Mouse (Mus musculus) kidney, adult 9 months (tissue): ENCODE results near the gene Smad3.
A peak's percentile ranks its signal among the peaks of the same experiment; 100 is the strongest.

Experiments
- DNase-seq: peaks from one replicate; pipeline ENCODE4 v3.0.0; 2022

The Smad3 gene

GRCm38 (mm10) chr9:63771676-63772075, 13.9 kb upstream of the Smad3 start:
- DNase-seq: no peak

DNA sequence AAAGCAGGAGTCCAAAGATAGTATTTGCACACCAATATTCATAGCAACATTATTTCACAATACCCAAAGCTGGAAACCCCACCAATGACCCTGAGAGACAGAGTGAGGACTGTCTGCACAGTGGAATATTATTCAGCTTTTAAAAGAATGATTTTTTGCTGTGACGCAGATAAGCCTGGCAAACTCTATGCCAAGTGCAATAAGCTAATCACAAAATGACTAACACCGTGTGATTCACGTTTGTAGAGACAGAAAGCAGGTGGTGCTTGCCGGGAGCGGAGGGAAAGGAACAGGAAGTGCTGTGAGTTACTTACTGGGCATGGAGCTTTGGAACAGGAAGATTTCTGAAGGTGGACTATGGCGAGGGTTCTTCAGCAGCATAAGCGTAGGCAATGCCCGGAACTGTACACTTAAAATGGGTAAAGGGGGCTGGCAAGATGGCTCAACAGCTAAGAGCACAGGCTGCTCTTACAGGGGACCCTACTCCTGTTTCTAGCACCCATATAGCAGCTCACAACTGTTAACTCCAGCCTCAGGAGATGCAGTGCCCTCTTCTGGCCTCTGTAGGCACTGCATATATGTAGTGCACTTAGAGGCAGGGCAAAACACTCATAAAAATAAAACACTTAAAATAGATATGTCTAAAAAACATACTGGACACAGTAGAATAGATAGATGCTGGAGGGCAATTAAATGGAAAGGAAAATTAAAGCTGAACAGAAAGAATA, 3.7 kb upstream of the Smad3 start:
- DNase-seq: no peak

GRCm38 (mm10) chr9:63760783-63761182, 3.0 kb upstream of the Smad3 start:
- no peak for DNase-seq

GRCm38 (mm10) chr9:63759973-63760722, 2.4 kb upstream of the Smad3 start:
- peak; percentile 93 for DNase-seq

GRCm38 (mm10) chr9:63758641-63759391, 1.0 kb upstream of the Smad3 start:
- peak; percentile 70 for DNase-seq

GRCm38 (mm10) chr9:63757462-63757772, 377 bp downstream of the Smad3 start:
- no peak for DNase-seq

DNA sequence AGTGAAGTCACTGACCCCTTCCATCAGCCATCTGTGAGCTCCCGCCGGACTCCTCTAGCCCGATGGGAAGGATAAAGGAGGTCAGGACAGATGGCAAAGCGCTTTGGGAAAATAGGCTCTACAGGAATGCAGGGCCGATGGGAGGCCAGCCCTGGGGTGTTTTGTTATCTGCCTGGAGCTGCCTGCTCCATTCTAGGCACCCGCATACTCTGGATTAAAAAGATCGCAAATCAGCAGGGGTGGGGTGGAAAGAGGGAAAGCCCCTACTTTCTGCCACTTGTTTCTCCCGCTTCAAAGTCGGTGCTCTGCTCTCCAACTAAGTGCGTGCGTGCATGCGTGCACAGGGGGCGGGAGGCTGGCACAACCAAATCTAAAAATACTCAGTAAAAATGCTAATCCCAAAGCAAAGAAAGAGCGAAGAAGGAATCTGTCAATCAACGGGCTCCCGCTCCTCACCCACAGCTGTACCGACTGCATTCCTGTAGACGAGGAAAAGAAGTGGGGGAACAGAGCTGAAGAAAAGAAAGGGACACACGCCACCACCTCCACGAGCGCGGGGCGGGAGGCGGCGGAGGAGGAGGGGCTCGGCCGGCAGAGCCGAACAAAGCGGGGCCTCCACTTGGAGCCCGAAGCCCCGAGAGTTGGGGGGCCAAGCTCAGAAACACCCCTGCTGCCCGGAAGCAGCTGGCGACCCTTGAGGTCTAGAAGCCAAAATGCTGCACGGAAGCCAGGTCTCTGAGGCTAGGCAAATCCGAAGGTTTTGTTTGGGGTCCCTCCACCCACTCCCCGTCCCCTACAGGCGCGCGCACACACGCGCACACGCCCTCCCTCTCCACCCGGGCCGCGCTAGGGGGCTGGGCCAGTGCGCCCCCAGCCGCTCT, 973 bp downstream of the Smad3 start:
- no peak for DNase-seq

DNA sequence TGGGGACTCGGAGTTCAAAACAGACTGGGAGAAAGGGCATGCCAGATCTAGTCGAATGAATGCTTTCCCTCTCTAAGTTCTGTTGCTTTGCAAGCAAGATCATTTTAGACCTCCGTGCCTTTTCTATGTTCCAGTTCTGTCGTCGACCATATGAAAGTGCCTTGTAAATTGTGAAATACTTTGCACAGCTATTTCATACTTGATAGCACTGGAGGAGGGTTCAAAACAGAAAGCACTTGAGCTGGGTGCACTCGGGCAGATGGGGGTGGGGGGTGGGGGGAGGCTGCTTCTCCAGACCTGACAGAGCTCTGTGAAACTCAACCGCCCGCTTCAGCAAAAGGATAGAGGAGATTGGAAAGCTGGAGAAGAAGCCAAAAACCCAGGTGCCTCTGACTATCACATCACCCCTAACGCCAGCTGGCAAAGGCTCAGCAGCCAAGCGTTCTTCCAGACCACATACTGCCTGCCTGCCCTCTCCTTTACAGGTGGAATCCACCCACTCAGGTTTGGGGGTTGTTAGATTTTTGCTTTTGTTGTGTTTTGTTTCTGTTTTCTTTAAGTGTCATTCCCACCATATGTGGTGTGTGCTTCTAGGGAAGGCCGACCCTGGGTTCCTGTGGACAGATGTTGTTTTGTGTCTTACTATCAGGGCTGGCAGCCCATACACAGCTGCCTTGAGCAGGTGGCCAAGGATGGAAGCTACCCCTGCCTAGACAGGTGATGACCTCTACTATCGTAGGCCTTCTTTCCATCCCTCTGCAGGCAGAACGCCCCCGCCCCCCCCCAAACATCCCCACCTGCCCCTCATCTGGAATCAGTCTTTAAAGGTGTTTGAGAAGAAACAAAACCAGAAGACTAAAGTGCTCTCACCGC, 1.9 kb downstream of the Smad3 start:
- DNase-seq: no peak

DNA sequence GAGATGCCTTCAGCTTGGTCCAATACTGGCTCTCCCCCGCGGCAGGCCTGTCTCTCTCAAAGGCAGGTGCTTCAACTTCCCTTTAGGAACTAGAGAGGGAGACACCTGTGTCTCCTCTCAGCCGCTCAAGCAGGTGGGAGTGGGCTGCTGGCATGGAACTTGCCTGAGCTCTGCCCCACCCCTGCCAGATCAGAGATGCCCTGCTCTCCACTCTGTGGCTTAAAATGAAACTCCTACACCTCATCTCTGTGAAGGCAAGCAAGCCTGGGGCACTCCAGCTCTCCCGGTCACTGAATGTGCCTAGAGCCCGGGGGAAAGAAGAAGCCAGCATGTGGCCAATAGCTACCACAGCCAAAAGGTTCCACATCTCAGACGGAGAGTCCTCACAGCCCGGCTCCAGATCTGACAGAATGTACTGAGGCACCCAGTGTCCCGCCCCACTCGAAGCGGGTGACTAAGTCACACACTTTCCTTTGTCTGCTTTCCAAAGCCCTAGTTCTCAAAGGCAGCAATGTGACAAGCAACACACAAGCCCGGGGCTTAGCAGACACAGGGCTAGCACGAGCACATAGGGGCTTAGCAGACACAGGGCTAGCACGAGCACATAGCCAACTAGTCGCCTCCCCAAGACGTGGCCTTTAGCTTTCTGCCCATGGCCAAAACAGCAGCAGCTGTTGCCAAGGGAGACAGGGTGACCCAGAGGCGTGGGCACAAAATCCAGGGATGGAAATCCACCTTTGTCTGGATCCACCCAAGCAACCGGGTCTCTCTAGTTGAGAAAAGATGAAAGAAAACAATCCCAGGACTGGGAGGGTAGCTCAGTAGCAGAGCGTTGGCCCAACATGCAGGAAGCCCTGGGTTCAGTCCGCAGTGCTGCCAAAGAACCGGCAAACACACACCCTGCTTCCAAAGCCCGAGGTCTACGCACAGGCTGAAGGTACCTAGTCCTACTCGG, 3.0 kb downstream of the Smad3 start:
- no peak for DNase-seq

DNA sequence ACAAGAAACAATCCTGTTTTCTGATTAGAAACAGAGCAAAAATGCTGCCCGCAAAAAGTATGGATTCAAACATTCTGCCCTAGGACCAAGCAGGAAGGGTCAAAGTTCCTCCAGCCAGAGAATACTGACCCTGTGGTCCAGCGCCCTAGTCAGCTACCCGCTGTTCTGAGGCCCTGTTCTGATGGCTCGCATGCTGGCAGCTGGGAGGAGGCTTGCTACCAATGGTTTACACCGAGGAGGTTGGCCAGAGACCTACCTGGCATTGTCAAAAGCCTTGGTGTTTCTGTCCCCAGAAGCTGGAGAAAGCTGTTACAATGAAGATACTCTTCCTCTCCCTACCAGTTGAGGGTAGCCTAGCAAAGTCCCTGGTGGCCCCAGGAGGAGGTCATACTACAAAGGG, 3.8 kb downstream of the Smad3 start:
- peak; percentile 65 for DNase-seq

DNA sequence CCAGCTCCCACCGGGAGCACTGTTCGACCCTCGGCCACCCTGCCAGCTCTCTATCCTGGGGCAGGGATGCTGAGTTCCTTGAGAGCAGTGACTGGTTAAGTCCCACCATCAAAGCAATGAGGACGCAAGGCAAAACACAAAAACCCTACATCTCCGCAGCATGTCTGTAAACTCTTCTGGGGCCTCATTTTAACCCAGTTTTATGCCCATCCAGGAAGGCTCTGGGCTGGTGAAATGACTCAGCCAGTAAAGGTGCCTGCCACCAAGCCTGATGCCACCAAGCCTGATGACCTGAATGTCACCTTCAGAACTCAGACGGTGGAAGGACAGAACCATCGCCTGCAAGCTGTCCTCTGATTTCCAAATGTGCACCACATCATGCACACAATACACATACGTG, 4.4 kb downstream of the Smad3 start:
- DNase-seq: no peak

GRCm38 (mm10) chr9:63752576-63752975, 5.2 kb downstream of the Smad3 start:
- no peak for DNase-seq

- no peak for DNase-seq
These were observed 6.5 kb downstream of the Smad3 start for GRCm38 (mm10) chr9:63751325-63751724.

GRCm38 (mm10) chr9:63750360-63750974, 7.3 kb downstream of the Smad3 start:
- DNase-seq: no peak

DNA sequence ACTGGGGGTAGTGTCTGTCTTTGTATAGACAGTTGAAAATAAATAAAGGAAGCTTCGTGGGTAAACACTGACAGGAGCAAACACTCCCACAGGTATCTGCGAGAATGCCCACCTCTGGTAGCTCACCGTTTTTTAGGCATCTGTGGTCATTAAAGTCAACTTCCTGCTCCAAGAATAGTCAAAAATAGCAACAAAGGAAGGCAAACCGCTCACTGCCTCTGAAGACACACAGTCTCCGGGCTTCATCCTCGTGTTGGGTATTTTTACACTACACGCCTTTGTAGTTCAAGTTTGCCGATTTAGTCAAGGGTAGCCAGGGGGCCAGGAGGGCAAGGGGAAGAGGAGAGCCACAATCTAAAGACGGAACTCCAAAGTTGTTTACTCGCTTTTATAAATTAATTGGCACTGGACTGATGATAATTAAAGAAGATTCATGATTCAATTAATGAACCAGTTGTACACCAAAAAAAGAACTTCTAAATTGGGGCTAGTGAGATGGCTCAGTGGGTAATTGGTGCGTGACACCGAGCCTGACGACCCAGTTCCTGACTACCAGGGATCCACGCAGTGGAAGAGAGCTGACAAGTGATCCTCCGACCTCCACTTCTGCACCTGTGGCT, 8.4 kb downstream of the Smad3 start:
- no peak for DNase-seq

- DNase-seq: no peak
These were observed 10.0 kb downstream of the Smad3 start for GRCm38 (mm10) chr9:63747645-63748295.

DNA sequence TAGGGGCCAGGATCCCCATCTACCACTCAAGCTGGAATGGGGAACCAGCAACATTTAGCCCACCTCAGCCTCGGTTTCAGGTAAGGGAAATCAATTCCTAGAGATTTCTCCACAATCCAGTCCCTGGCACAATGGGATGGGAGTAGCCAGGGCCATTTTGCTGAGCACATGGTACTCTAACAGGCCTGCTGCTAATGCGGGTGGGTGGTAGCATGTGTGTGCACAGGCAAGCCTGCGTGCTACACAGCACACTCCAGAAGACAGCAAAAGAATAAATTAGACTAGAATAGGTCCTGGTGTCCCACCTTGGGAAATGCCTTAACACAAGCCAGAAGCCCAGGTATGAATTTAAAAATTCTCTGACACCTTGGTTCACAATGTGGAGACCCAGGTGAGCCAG, 10.8 kb downstream of the Smad3 start:
- no peak for DNase-seq

- DNase-seq: peak; percentile 86
These were observed 11.8 kb downstream of the Smad3 start for GRCm38 (mm10) chr9:63745821-63746632.
